23 mouse cellular contexts compared by ENCODE assay signal in genomic region chr19:53392781-53393343, GRCm38 (mm10). TPM values are rescaled to one million over a fixed set of nuclear protein-coding genes. Genes with fewer than 3 reads are reported as not detected.
DNase-seq lines count a peak whose midpoint lies in the region; ATAC-seq and TF ChIP-seq lines count a peak whose summit lies in the region.
"Had no signal": no experiment of that assay in that cellular context is flagged by ENCODE, and none has a peak within 500 bp of the region (broad histone marks: within the 10 kb centered on the region; RNA-seq: fewer than 3 reads in every experiment).

No protein-coding gene starts in this region.

- no peak for TF ChIP-seq CTCF in MEL (IDR thresholded peaks at IDR 0.05 in 2 of 3, conservative IDR thresholded peaks at IDR 0.05 in 1 of 3; ENCODE audit: control insufficient read depth in 1 of 3, insufficient read depth in 1 of 3, low read depth in 2 of 3, low read length in 3 of 3, poor library complexity in 1 of 3, severe bottlenecking in 1 of 3)
- no peak for TF ChIP-seq CTCF in forebrain, postnatal 0 days (IDR thresholded peaks at IDR 0.05; ENCODE audit: low read depth)

- H3K9ac ChIP-seq in MEL (ENCODE audit: control insufficient read depth, low read depth, low read length, poor library complexity, severe bottlenecking): no peak overlapping the region
- no peak overlapping the region for H3K9ac ChIP-seq in hindbrain, embryonic 13.5 days
- H3K9ac ChIP-seq in forebrain, postnatal 0 days: no peak overlapping the region
- H3K9ac ChIP-seq: hindbrain, embryonic 12.5 days; intestine, embryonic 15.5 days; limb, embryonic 13.5 days; liver, embryonic 14.5 days; midbrain, embryonic 15.5 days had no signal

- ATAC-seq in hindbrain, embryonic 13.5 days (ENCODE audit: low FRiP score): no peak
- no peak for ATAC-seq in forebrain, postnatal 0 days
- ATAC-seq: intestine, embryonic 15.5 days; midbrain, embryonic 15.5 days had no signal

- H3K36me3 ChIP-seq in MEL (ENCODE audit: control insufficient read depth in 1 of 2, insufficient read depth in 2 of 2, low read length in 2 of 2): peaks cover 12 to 27% of the 10 kb centered on the region in 2 experiments
- peaks cover 11% of the 10 kb centered on the region for H3K36me3 ChIP-seq in hindbrain, embryonic 13.5 days
- H3K36me3 ChIP-seq in forebrain, postnatal 0 days (ENCODE audit: insufficient read depth): peaks cover 5% of the 10 kb centered on the region; the same call in 1 of the 2 replicates
- H3K36me3 ChIP-seq: intestine, embryonic 15.5 days had no signal

- H3K4me2 ChIP-seq in hindbrain, embryonic 13.5 days: no peak overlapping the region
- H3K4me2 ChIP-seq in forebrain, postnatal 0 days (ENCODE audit: low read depth): no peak overlapping the region
- H3K4me2 ChIP-seq: hindbrain, embryonic 12.5 days; intestine, embryonic 15.5 days; limb, embryonic 13.5 days; midbrain, embryonic 15.5 days had no signal

- H3K27ac ChIP-seq in MEL (ENCODE audit: control insufficient read depth, low read depth, low read length): no peak overlapping the region
- no peak overlapping the region for H3K27ac ChIP-seq in hindbrain, embryonic 13.5 days
- no peak overlapping the region for H3K27ac ChIP-seq in forebrain, postnatal 0 days (ENCODE audit: low read depth, low read length)
- H3K27ac ChIP-seq: heart, adult 2 months; hindbrain, embryonic 12.5 days; intestine, embryonic 15.5 days; kidney, postnatal 0 days; limb, embryonic 13.5 days; liver, embryonic 14.5 days; midbrain, embryonic 15.5 days had no signal

- TF ChIP-seq POLR2A in MEL (IDR thresholded peaks at IDR 0.05; ENCODE audit: control insufficient read depth in 1 of 2, insufficient read depth in 1 of 2, low read depth in 1 of 2, low read length in 2 of 2, poor library complexity in 1 of 2): 0 out of 4 replicates have a peak, but pooled peaks of 1 of the 2 experiments have one; percentile 22

- no peak for TF ChIP-seq EP300 in MEL (IDR thresholded peaks at IDR 0.05; ENCODE audit: low read depth in 1 of 2, low read length in 2 of 2)

- WGBS in hindbrain, embryonic 13.5 days: 75% methylated on average over 8 of the region's 8 CpGs
- 50% methylated on average over 8 of the region's 8 CpGs for WGBS in forebrain, postnatal 0 days

- H3K9me3 ChIP-seq in MEL (replicated peaks; ENCODE audit: insufficient read depth, low read length): no peaks in the 10 kb centered on the region
- no peaks in the 10 kb centered on the region for H3K9me3 ChIP-seq in hindbrain, embryonic 13.5 days
- H3K9me3 ChIP-seq in forebrain, postnatal 0 days (ENCODE audit: low read length): no peaks in the 10 kb centered on the region
- H3K9me3 ChIP-seq: G1E; hindbrain, embryonic 12.5 days; intestine, embryonic 15.5 days; limb, embryonic 13.5 days; midbrain, embryonic 15.5 days had no signal

- no peaks in the 10 kb centered on the region for H3K27me3 ChIP-seq in MEL (ENCODE audit: control insufficient read depth in 1 of 2, insufficient read depth in 2 of 2, low read length in 2 of 2)
- no peaks in the 10 kb centered on the region for H3K27me3 ChIP-seq in hindbrain, embryonic 13.5 days
- H3K27me3 ChIP-seq in forebrain, postnatal 0 days (ENCODE audit: insufficient read depth, low read length): no peaks in the 10 kb centered on the region
- H3K27me3 ChIP-seq: hindbrain, embryonic 12.5 days; intestine, embryonic 15.5 days; limb, embryonic 13.5 days; midbrain, embryonic 15.5 days had no signal

- peaks cover 27% of the 10 kb centered on the region for H3K79me2 ChIP-seq in MEL (ENCODE audit: control insufficient read depth, insufficient read depth, low read length, poor library complexity)

- peak; percentile 17 for DNase-seq in cerebellum, adult 11 months
- no peak for DNase-seq in cerebellum, postnatal 36 days
- DNase-seq in lung, adult 18-20 months: peak; percentile 23 to 57
- DNase-seq in lung, postnatal 10 days: no peak
- DNase-seq in 416B (ENCODE audit: low read depth) (peak; percentile 45), MEL (ENCODE audit: low read depth, low spot score) (peak; percentile 57)
- no peak for DNase-seq in forebrain, postnatal 0 days
- DNase-seq: adrenal gland, adult 8-10 months; gastrocnemius, postnatal 10 days; heart, adult 2 months; thymus, postnatal 36 days had no signal

- H3K4me1 ChIP-seq in MEL (ENCODE audit: control insufficient read depth in 1 of 2, insufficient read depth in 2 of 2, low read length in 2 of 2): peaks cover 7 to 25% of the 10 kb centered on the region in 2 experiments
- H3K4me1 ChIP-seq in hindbrain, embryonic 13.5 days (replicated peaks): peaks cover 17% of the 10 kb centered on the region
- peaks cover 7% of the 10 kb centered on the region; the same call in 1 of the 2 replicates for H3K4me1 ChIP-seq in forebrain, postnatal 0 days (ENCODE audit: insufficient read depth)

- no peak overlapping the region for H3K4me3 ChIP-seq in MEL (ENCODE audit: control insufficient read depth in 1 of 2, insufficient read depth in 1 of 2, low read depth in 2 of 2, low read length in 2 of 2)
- no peak overlapping the region for H3K4me3 ChIP-seq in hindbrain, embryonic 13.5 days
- no peak overlapping the region for H3K4me3 ChIP-seq in forebrain, postnatal 0 days (ENCODE audit: low read depth, low read length)
- H3K4me3 ChIP-seq: heart, adult 2 months; hindbrain, embryonic 12.5 days; intestine, embryonic 15.5 days; limb, embryonic 13.5 days; midbrain, embryonic 15.5 days had no signal

- TF ChIP-seq RAD21 in MEL (IDR thresholded peaks at IDR 0.05; ENCODE audit: low read depth, low read length): no peak

TF ChIP-seq in MEL, 35 proteins besides CTCF, POLR2A, EP300 and RAD21:
- peak; percentile 36; the same call in 1 of the 2 replicates for TF ChIP-seq MXI1 (IDR thresholded peaks at IDR 0.05; ENCODE audit: low read depth, low read length)
- no peak for TF ChIP-seq CHD1 (IDR thresholded peaks at IDR 0.05; ENCODE audit: low read depth, low read length)

RNA-seq across cellular contexts. Expression of gene Smndc1, which starts 2.5 kb away (rescaled TPM):
- 27.5 and 29.3 TPM in 2 replicates for total RNA-seq in MEL (2012; rRNA removed)
- polyA plus RNA-seq in MEL (2012; ENCODE audit: insufficient read depth in 1 of 2, insufficient read length in 2 of 2, low read depth in 1 of 2, low replicate concordance in 2 of 2, missing spikeins in 1 of 2): 100 to 1,000 TPM; 114 to 166 TPM
- polyA plus RNA-seq in hindbrain, embryonic 13.5 days (2015; fragmentation: Nextera tagmentation; extraction: Ambion mirVana): 38.7 and 41.6 TPM in 2 replicates
- total RNA-seq in forebrain, postnatal 0 days (2014; rRNA removed): 13.9 and 15.5 TPM in 2 replicates
- 33.9 and 39.3 TPM in 2 replicates for polyA plus RNA-seq in forebrain, postnatal 0 days (2015; fragmentation: Nextera tagmentation; extraction: Ambion mirVana)

RNA-seq across cellular contexts. Expression of gene Gm10197, which starts 21.3 kb away (rescaled TPM):
- total RNA-seq in MEL (2012; rRNA removed): 4.8 and 5.4 TPM in 2 replicates
- 10 to 100 TPM in 1 of 2 experiments, not detected in 1; 53.0 TPM for polyA plus RNA-seq in MEL (2012; ENCODE audit: insufficient read depth in 1 of 2, insufficient read length in 2 of 2, low read depth in 1 of 2, low replicate concordance in 2 of 2, missing spikeins in 1 of 2)
- not detected in 2 replicates for polyA plus RNA-seq in hindbrain, embryonic 13.5 days (2015; fragmentation: Nextera tagmentation; extraction: Ambion mirVana)
- total RNA-seq in forebrain, postnatal 0 days (2014; rRNA removed): not detected in 2 replicates
- not detected in 2 replicates for polyA plus RNA-seq in forebrain, postnatal 0 days (2015; fragmentation: Nextera tagmentation; extraction: Ambion mirVana)
- total RNA-seq: adrenal gland, adult 8-10 months; gastrocnemius, postnatal 10 days; heart, adult 2 months; left cerebral cortex, adult 8-10 months had no signal
- polyA plus RNA-seq: embryonic facial prominence, embryonic 11.5 days; G1E; heart, adult 2 months; heart, postnatal 0 days; hindbrain, embryonic 12.5 days; kidney, postnatal 0 days; limb, embryonic 13.5 days; liver, embryonic 14.5 days; midbrain, embryonic 15.5 days; spleen, adult 2 months had no signal

Comparison
In these comparisons a context has a peak if more than half of its experiments do, and no peak if none do; other contexts are left out.
1. DNase-seq: peak in cerebellum, adult 11 months (single experiment), lung, adult 18-20 months (2 of 2), 416B (single experiment) and MEL (single experiment); none in cerebellum, postnatal 36 days (0 of 2), lung, postnatal 10 days (single experiment) and forebrain, postnatal 0 days (single experiment).